Mouse (Mus musculus): Measurements from ENCODE around the gene Kank2. TPM values are rescaled to one million over a fixed set of nuclear protein-coding genes. Genes with fewer than 3 reads are reported as not detected.
"Not testable (repeated sequence)": the region's sequence is repeated elsewhere in the genome, so short reads cannot be mapped to it uniquely, and the experiment has no call there.

Gene Kank2
- polyA plus RNA-seq, 1 experiment: 23.0 TPM

DNA sequence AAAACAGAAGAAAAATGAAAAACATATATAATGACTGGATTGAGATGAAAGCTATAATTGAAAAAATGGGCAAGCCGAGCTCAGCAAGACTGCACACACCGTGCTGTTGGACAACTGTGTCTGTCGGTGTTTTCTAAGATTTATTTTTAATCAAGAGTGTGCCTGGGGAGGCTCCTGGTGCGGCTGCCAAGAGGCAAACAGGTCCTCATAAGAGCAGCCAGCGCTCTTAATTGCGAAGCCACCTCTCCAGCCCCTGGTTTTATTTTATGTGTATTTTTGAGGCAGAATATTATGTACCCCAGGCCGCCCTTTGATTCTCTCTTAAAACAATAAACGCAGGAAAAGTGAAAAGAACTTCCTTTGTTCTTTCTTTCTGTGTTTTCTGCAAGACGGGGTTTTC is 10.3 kb downstream of the Kank2 start:
- H3K27me3 ChIP-seq (ENCODE audit: control insufficient read depth, insufficient read depth, low read length): no peaks in the 10 kb centered on the region
- no peak overlapping the region for H3K4me3 ChIP-seq (ENCODE audit: low read depth, low read length)
- H3K4me1 ChIP-seq (ENCODE audit: control insufficient read depth, insufficient read depth, insufficient read length, low read length): peaks cover 4% of the 10 kb centered on the region
- TF ChIP-seq POLR2A (IDR thresholded peaks at IDR 0.05; ENCODE audit: low read depth, low read length) (no peak), CTCF (IDR thresholded peaks at IDR 0.05; ENCODE audit: extremely low read depth, insufficient read length, insufficient replicate concordance, low read depth, low read length) (no peak)
- H3K36me3 ChIP-seq (ENCODE audit: control insufficient read depth, insufficient read depth, low read length): no peaks in the 10 kb centered on the region
- WGBS: 81% methylated on average over 9 of the region's 9 CpGs
- H3K27ac ChIP-seq (ENCODE audit: insufficient read depth, low read depth, low read length): no peak overlapping the region

DNA sequence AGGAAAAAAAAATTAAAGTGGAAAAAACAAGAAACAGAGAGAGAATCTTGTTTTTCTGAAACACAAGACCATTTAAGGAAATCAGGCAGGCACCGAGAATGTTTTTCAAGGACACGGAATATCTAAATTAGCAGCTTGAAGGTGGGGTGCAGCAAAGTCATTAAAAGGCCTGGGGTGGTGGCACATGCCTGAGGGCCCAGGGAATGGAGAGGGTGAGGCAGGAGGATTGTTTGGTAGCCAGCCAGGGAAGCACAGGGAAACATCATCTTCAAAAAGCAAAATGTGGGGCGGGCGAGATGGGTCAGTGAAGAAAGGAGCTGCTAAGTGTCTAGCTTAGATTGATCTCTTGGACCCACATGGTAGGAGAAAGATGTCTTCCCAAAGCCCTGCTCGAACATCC is 10.9 kb downstream of the Kank2 start:
- peaks cover 2% of the 10 kb centered on the region for H3K4me1 ChIP-seq (ENCODE audit: control insufficient read depth, insufficient read depth, insufficient read length, low read length)

DNA sequence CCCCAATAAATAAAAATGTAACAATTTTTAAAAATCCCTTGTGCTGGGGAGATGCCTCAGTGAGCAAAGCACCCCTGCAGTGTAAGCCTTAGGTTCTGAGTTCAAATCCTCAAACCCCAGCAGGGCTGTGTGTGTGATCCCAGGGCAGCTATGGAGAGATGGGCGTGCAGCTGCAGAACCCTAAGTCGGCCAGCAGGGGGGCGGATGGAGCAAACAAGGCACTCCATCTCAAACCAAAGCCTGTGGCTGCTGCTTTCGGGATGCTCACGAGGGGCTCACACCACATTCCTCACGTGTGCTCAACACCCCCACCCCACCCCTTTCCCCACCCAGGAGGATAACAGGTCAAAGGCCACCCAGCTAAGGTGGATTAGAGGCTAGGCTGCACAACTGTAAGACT is 11.6 kb downstream of the Kank2 start:
- TF ChIP-seq CTCF (IDR thresholded peaks at IDR 0.05; ENCODE audit: extremely low read depth, insufficient read length, insufficient replicate concordance, low read depth, low read length) (peak; percentile 73), POLR2A (IDR thresholded peaks at IDR 0.05; ENCODE audit: low read depth, low read length) (no peak)
- H3K36me3 ChIP-seq (ENCODE audit: control insufficient read depth, insufficient read depth, low read length): no peaks in the 10 kb centered on the region
- 13% methylated on average over 6 of the region's 6 CpGs for WGBS
- H3K4me3 ChIP-seq (ENCODE audit: low read depth, low read length): no peak overlapping the region
- H3K27me3 ChIP-seq (ENCODE audit: control insufficient read depth, insufficient read depth, low read length): no peaks in the 10 kb centered on the region
- no peak overlapping the region for H3K27ac ChIP-seq (ENCODE audit: insufficient read depth, low read depth, low read length)
- no peaks in the 10 kb centered on the region for H3K4me1 ChIP-seq (ENCODE audit: control insufficient read depth, insufficient read depth, insufficient read length, low read length)

More for the DNA sequence above, 10.9 kb downstream of the Kank2 start:
- Histone ChIP-seq H3K27me3 (ENCODE audit: control insufficient read depth, insufficient read depth, low read length) (no peaks in the 10 kb centered on the region), H3K27ac (ENCODE audit: insufficient read depth, low read depth, low read length) (peak overlapping the region; percentile 12; the same call in 1 of the 2 replicates), H3K4me3 (ENCODE audit: low read depth, low read length) (no peak overlapping the region), H3K36me3 (ENCODE audit: control insufficient read depth, insufficient read depth, low read length) (no peaks in the 10 kb centered on the region)
- WGBS: 74% methylated on average over 5 of the region's 5 CpGs
- no peak for TF ChIP-seq CTCF (IDR thresholded peaks at IDR 0.05; ENCODE audit: extremely low read depth, insufficient read length, insufficient replicate concordance, low read depth, low read length)
- no peak for TF ChIP-seq POLR2A (IDR thresholded peaks at IDR 0.05; ENCODE audit: low read depth, low read length)

DNA sequence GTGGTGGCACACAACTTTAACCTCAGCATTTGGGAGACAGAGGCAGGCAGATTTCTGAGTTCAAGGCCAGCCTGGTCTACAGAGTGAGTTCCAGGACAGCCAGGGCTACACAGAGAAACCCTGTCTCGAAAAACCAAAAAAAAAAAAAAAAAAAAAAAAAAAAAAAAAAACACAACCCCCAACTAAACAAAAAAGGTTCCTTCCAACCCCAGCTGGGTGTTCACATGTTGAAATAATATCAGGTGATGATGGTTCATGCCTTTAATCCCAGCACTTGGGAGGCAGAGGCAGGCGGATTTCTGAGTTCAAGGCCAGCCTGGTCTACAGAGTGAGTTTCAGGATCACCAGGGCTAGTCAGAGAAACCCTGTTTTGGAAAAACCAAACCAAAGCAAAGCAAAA is 12.2 kb downstream of the Kank2 start:
- WGBS: 71% methylated on average over 2 of the region's 2 CpGs
- H3K36me3 ChIP-seq (ENCODE audit: control insufficient read depth, insufficient read depth, low read length); H3K27ac ChIP-seq (ENCODE audit: insufficient read depth, low read depth, low read length); H3K4me3 ChIP-seq (ENCODE audit: low read depth, low read length); H3K4me1 ChIP-seq (ENCODE audit: control insufficient read depth, insufficient read depth, insufficient read length, low read length); H3K27me3 ChIP-seq (ENCODE audit: control insufficient read depth, insufficient read depth, low read length): not testable (repeated sequence)

DNA sequence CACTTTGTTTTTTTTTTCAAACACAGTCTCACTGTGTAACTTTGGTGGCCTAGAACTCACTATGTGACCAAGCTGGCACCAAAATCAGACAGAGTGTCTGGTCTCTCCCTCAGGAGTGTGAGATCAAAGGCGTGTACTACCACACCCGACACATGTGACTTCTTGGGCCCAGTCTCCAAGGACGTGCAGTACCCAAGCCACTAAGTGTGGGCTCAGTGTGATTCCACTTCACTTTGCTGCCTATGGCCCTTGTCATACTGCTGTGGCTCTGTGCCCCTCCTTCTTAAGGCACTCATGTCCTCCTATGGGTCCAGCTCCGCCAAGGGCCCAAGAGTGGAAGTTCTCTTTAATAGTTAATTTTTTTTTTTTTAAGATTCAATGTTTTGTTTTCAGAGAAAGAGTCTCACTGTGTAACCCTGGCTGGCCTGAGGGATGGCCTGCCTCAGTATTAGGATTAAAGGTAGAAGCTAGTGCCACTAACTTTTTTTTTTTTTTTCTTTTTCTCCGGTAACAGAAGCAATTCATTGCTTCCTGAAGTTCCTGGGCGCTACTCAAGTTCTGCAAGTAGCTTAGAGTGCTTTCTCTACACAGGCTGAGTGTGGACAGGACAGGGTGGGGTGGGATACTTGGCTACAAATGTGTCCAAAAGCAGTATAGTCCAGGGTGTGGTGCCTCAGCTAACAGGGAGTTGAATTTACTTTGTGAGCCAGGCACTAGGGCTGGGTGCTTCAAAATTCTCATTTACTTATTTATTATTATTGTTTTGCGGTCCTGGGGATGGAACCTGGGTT is 13.8 kb downstream of the Kank2 start:
- Histone ChIP-seq H3K36me3 (ENCODE audit: control insufficient read depth, insufficient read depth, low read length) (no peaks in the 10 kb centered on the region), H3K4me1 (ENCODE audit: control insufficient read depth, insufficient read depth, insufficient read length, low read length) (no peaks in the 10 kb centered on the region), H3K27me3 (ENCODE audit: control insufficient read depth, insufficient read depth, low read length) (no peaks in the 10 kb centered on the region), H3K4me3 (ENCODE audit: low read depth, low read length) (no peak overlapping the region), H3K27ac (ENCODE audit: insufficient read depth, low read depth, low read length) (no peak overlapping the region)
- TF ChIP-seq POLR2A (IDR thresholded peaks at IDR 0.05; ENCODE audit: low read depth, low read length) (no peak), CTCF (IDR thresholded peaks at IDR 0.05; ENCODE audit: extremely low read depth, insufficient read length, insufficient replicate concordance, low read depth, low read length) (no peak)
- WGBS: 51% methylated on average over 7 of the region's 7 CpGs

DNA sequence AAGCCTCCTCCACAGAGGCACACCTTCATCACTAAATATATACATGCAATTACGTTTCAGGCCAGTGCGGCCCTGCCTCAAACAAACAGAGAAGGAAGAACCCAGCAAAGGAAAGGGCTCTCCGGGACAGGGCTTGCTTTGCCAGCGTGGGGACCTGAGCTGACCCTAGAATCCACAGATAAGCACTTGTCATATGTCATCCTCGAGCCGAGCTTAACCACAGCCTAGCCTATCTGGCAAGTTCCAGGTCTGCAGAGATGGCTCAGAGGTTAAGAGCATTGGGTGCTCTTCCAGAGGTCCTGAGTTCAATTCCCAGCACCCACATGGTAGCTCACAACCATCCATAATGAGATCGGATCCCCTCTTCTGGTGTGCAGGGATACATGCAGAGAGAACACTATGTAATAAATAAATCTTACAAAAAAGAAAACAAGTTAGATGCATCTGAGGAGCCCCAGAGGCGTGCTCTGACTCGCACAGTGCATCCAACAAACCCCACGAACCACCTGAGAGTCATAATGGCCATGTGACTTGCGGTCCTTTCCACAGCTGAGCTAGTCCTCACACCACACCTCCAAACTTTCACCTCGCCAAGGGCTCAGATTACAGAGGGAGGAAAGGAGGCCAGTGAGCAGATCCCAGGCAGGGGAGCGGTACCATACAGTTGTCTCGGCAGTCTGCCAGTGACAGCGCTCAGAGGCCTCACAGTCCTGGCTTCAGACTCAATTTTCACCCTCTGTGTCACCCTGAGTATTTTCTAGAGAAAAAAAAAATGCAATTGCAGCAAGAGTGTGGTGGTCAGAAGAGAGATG is 16.7 kb downstream of the Kank2 start:
- TF ChIP-seq POLR2A (IDR thresholded peaks at IDR 0.05; ENCODE audit: low read depth, low read length): no peak
- TF ChIP-seq CTCF (IDR thresholded peaks at IDR 0.05; ENCODE audit: extremely low read depth, insufficient read length, insufficient replicate concordance, low read depth, low read length): no peak
- no peak overlapping the region for H3K27ac ChIP-seq (ENCODE audit: insufficient read depth, low read depth, low read length)
- H3K4me3 ChIP-seq (ENCODE audit: low read depth, low read length): no peak overlapping the region
- WGBS: 70% methylated on average over 15 of the region's 15 CpGs
- H3K36me3 ChIP-seq (ENCODE audit: control insufficient read depth, insufficient read depth, low read length): no peaks in the 10 kb centered on the region
- H3K4me1 ChIP-seq (ENCODE audit: control insufficient read depth, insufficient read depth, insufficient read length, low read length): peaks cover 6% of the 10 kb centered on the region; the same call in 1 of the 2 replicates
- no peaks in the 10 kb centered on the region for H3K27me3 ChIP-seq (ENCODE audit: control insufficient read depth, insufficient read depth, low read length)

DNA sequence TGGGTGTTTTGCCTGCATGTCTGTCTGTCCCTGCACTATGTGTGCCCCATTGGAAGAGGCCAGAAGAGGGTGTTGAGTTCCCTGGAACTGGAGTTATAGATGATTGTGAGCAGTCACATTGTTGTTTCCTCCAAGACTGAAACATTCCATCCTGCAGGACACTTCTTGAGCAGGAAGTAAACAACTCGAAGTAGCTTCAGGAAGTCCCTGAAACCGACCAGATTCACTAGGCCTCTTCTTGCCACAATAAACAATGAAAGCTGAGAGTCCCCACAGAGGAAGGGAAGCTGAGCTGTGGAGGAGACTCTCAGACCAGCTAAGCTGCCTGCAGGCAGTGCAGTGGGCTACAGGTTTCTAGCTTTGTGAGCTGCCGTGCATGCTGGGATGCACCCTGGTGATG is 20.8 kb downstream of the Kank2 start:
- peaks cover 6% of the 10 kb centered on the region; the same call in 1 of the 2 replicates for H3K4me1 ChIP-seq (ENCODE audit: control insufficient read depth, insufficient read depth, insufficient read length, low read length)
- H3K27ac ChIP-seq (ENCODE audit: insufficient read depth, low read depth, low read length): no peak overlapping the region
- H3K36me3 ChIP-seq (ENCODE audit: control insufficient read depth, insufficient read depth, low read length): peaks cover 2% of the 10 kb centered on the region; the same call in 1 of the 2 replicates
- no peak overlapping the region for H3K4me3 ChIP-seq (ENCODE audit: low read depth, low read length)
- no peaks in the 10 kb centered on the region for H3K27me3 ChIP-seq (ENCODE audit: control insufficient read depth, insufficient read depth, low read length)
- no peak for TF ChIP-seq POLR2A (IDR thresholded peaks at IDR 0.05; ENCODE audit: low read depth, low read length)
- WGBS: 85% methylated on average over 3 of the region's 3 CpGs
